Mouse (Mus musculus) adrenal gland, adult 8-10 months (tissue): ENCODE data around the gene Mboat7. TPM values are rescaled to one million over a fixed set of nuclear protein-coding genes. Genes with fewer than 3 reads are reported as not detected.
"Not testable (repeated sequence)": the region's sequence is repeated elsewhere in the genome, so short reads cannot be mapped to it uniquely, and the experiment has no call there.

Source experiments
- DNase-seq: peaks from one replicate; pipeline ENCODE4 v3.0.0; 2022
- total RNA-seq, 4 experiments: library from RNA; stranded (reverse); gene quantifications; 2 replicates each; pipeline ENCODE4 v1.2.4; 2022

Mboat7 gene
- total RNA-seq: 10 to 100 TPM; 64.4 to 81.8 (median 71.1) TPM

DNA sequence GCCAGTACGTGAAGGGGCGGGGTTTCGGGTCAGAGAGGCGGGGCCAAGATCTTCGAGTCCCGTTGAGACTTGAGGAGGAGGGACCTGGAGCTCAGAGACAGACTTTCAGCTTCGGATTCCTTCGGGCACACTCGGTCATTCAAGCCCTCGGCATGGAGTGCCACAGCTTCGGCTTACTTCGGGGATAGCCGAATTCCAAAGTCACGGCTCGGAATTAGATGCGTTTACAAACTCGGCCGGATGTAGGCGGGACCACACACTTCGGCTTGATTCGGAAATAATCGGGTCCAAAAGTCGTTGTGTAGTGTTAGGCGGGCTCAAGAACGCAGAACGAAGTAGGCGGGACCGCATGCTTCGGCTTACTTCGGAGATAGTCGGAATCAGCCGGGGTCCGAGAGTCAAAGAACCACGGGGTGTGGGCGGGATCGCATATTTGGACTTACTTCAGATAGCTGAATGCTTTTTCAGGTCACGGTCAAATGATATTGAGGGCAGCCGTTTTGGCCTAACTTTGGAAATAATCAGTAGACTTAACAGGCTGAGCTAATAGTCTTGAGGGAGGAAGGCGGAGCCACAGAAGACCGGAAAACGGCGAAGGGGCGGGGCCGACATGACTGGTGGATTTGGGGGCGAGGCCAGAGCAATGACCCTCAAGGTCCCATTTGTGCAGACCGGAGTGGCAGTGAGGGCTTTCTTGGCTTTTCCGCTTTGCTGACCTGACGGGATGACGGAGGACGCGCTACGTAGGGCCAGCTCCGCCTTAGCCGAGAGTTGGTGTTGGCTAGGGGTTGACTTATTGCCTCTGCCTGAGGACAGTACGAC is at the start of gene Mboat7:
Gene Mboat7 (minus strand): TSS at position 537 of the 822 bp plus-strand sequence.
- peak; percentile 98 for DNase-seq

DNA sequence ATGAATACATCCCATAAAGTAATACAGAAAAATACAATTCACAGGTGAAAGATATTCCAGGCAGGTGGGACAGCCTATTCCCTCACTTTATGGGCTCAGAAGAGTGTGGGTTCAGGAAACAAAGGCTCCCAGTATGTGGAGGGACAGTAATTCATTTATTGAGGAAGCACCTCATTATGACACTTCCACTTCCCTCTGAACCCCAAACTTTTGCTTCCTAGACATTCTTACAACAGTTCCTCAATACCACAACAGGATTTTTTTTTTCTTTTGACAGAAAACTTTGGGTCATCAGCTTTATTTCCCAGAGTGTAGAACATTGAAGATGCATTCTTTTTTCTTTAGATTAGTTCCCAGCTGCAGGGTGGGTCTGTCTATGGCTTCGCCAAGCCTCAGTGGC is 39.4 kb upstream of the Mboat7 start:
- not testable (repeated sequence) for DNase-seq

DNA sequence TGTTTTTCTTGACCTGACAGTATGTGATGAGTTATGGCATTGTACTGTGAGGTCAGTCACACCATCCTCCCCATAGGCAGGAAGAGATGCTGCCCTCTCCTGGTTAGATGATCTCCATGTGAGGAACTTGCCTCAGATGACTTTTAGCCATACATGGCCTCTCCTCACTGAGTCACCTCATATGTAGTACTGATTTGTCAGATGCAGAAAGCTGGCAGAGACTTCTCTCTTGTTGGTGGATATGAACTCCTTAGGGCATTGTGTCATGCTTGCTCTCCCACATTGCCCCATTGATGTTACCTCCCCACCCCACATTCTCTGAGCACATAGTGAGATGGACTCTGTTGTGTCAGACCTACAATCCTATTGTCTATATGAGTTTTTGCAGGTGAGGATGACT is 32.1 kb upstream of the Mboat7 start:
- DNase-seq: not testable (repeated sequence)

DNA sequence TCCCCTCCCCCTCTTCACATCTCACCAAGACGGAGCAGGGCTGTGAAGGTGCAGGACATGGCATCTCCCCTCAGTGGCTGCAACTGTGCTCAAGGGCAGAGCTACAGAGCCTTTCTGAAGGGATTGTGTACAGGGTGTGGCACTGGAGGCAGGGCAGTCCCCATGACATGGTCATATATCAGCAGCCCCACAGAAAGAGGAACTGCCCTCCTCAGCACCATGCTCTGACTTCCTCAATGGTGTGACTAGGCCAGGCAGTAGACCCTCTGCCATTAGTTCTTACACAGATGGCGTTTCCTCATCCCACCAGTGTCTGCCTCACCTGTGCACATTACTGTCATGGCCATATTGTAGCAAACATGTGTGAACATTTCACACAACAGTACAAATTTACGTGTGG is 26.9 kb upstream of the Mboat7 start, which contains the start of gene Pirb:
Gene Pirb (minus strand): TSS at position 124 of the 400 bp plus-strand sequence.
- not testable (repeated sequence) for DNase-seq

GRCm38 (mm10) chr7:3715249-3715648 is 21.9 kb upstream of the Mboat7 start:
- no peak for DNase-seq

DNA sequence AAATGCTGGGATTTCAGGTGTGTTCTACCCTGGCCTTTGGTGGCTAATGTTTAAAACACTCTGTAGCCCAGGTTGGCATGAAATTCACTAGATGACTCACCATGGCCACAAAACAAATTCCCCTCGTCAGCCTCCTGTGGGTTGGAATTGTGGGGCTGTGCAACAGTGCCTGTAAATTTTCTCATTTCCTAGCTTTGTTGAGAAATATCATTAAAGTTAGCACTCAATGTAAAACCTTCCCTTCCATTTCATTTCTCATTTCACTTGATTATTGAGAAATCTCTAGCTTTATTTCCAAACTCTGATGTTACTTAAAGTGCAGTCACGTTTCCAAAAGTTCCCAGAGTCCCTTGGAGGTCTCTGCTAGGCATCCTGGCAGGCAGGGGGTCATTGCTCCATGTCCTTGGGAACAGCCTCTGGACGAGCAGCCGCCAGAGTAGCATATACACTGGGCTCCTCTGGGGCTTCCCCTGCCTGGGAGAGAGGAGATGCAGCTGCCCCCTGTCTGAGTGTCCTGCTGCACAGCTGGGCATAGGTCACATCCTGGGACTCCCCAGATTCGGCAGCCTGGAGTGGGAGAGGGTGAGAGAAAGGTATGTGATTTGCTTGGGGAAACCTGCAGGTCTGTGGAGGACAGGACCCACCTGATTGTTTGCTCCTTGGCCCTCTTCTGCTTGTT is 19.1 kb upstream of the Mboat7 start:
- no peak for DNase-seq

- DNase-seq: no peak
Measured at GRCm38 (mm10) chr7:3709000-3709399, 15.7 kb upstream of the Mboat7 start.

GRCm38 (mm10) chr7:3708447-3708980 is 15.2 kb upstream of the Mboat7 start:
- DNase-seq: not testable (repeated sequence)

- DNase-seq: no peak
Measured at GRCm38 (mm10) chr7:3707568-3708413, 14.5 kb upstream of the Mboat7 start.

DNA sequence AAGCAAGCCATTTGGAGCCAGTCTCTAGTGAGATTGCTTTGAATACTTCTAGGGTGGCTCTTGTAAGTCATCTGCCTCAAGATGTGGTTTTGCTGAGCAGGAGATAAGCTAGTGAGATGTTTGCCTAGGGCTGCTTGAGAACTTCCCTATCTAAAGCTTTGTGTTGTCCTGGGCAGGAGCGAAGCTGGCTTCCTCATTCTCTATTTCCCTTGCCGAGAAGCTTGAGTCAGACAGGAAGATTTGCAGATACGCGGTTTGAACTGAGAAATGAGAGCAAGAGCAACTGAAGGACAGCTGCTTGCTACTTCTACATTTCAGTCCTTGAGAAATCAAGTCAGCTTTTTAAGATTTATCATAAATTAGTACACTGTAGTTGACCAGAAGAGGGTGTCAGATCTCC is 13.7 kb upstream of the Mboat7 start:
- DNase-seq: no peak

DNA sequence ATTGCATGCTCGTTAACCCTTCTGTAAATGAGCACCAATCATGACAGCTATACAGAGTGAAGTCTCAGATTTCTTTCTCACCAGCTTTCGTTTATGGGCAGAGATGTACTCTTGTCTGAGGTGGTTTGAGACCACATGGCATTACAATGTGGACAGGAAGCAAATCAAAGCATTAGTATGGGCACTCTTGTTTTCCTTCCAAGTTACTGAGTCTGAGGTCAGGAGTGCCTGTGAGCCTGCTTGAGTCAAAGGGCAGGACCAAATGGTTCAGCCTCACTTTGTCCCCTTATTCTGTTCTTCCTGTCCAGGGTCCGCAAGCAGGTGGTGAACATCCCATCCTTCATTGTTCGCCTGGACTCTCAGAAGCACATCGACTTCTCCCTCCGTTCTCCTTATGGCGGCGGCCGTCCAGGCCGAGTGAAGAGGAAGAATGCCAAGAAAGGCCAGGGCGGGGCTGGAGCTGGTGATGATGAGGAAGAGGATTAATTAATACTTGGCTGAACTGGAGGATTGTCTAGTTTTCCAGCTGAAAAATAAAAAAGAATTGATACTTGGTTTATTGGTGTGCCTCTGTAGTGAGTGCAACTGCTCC is 13.1 kb upstream of the Mboat7 start:
- no peak for DNase-seq

- DNase-seq: no peak
Measured at GRCm38 (mm10) chr7:3705911-3706310, 12.6 kb upstream of the Mboat7 start.

GRCm38 (mm10) chr7:3705461-3705860 is 12.1 kb upstream of the Mboat7 start:
- not testable (repeated sequence) for DNase-seq

GRCm38 (mm10) chr7:3704475-3704874 is 11.2 kb upstream of the Mboat7 start:
- DNase-seq: no peak

- DNase-seq: peak; percentile 95
Measured at GRCm38 (mm10) chr7:3703879-3704441, 10.6 kb upstream of the Mboat7 start, which contains the start of gene Rps9. Gene Rps9 (plus strand): TSS chr7:3703993.

DNA sequence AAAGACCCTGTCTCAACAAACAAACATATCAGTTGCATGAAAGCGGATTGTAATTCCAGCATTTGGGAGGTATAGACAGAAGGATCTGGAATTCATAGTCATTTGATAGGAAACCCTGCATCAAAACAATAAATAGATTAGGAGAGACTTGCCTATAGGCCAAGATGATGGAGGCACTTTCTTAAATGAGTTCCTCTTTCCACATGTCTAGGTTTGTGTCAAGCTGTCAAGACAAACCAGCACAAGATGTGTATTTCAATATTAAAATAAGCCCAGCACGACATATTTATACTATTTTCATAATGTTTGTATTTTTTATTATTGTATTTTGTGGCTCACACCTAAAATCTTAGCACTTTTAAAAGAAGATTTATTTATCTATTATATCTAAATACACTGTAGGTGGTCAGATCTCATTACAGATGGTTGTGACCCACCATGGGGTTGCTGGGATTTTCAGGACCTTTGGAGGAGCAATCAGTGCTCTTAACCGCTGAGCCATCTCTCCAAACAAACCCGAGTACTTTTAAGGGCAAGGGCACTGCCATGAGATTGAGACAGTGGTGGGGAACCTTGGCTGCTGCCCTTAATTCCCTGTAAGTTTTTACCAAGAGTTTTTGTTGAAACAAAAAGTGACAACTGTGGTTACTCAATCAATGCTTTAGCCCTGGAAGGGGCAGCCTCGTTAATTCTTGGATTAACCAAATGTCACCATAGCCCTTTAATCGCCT is 10.0 kb upstream of the Mboat7 start:
- no peak for DNase-seq

DNA sequence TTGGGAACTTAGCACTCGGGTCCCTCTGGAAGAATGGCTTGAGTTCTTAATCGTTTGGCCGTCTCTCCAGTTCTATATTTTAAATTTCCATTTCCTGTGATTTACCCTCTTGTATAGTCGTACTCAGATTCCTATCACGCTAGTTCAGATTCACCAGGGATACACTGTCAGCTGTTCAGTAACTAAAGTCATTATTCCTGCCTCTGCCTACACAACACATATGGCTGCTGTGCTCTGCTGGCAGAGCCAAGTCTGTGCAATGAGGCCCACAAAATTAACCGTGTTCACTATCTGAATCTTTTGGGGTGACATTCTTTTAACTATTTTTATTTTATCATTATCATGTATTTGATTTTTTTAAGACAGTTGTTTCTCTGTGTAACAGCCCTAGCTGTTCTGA is 5.1 kb upstream of the Mboat7 start:
- DNase-seq: no peak

- not testable (repeated sequence) for DNase-seq
Measured at GRCm38 (mm10) chr7:3694949-3695305, 1.6 kb upstream of the Mboat7 start.

DNA sequence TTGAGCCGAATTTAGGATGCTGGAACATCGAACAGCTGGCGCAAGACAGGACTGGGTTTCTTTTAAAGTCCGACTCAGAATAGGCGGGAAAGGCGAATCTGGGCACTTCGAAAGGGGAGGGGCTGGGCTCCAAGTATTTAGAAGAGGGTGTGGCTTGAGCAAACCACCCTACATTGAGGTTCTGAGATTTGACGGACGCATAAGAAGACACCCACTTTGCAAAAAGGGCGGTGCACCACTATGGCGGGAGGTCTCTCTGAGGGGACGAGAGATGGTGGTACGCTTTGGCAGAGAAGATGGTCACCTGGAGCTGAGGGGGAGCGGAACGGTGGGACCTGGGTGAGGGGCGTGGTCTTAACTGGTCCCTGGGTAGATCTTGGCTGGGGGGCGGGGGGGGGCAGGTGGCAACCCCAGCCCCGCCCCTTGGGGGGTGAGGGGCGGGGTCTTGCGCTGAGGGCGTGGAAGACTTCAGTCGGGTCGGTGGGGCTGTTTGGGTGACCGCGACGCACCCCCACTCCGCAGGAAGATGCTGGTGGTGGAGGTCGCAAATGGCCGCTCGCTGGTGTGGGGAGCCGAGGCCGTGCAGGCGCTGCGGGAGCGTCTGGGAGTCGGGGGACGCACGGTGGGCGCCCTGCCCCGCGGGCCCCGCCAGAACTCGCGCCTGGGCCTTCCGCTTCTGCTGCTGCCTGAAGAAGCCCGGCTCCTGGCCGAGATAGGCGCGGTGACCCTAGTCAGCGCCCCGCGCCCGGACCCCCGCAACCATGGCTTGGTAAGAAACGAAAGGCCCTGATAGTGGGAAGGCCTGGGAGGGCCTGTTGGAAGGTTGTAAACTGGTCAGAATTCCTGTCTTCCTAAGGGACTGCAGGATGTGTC is 989 bp upstream of the Mboat7 start:
- DNase-seq: peak; percentile 81

DNA sequence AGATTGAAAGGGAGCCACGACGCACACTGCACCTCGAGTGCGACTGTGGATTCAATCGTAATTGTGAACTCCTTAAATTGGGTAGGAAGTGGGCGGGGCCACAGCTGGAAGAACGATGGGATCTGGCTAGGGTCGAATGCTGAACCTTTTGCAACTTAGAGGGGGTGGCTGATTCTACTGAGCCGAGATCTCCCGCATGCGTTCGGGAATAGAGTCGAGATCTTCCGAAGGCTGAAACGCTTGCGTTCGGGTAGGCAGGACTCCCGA is 419 bp upstream of the Mboat7 start:
- no peak for DNase-seq
